Mouse (Mus musculus): Measurements from ENCODE around the gene Mtmr3.

- no peak for TF ChIP-seq CTCF (IDR thresholded peaks at IDR 0.05; ENCODE audit: low read depth, low read length)
- TF ChIP-seq TAL1 (conservative IDR thresholded peaks at IDR 0.05; ENCODE audit: low read depth, low read length), result no peak
- TF ChIP-seq GATA2 (IDR thresholded peaks at IDR 0.05; ENCODE audit: borderline replicate concordance, low read depth, low read length), result no peak
- no peak for TF ChIP-seq POLR2AphosphoS5 (IDR thresholded peaks at IDR 0.05; ENCODE audit: insufficient replicate concordance, low read depth, low read length)
- TF ChIP-seq GATA1 (IDR thresholded peaks at IDR 0.05; ENCODE audit: borderline replicate concordance, low read length), result no peak
Measured at GRCm38 (mm10) chr11:4500261-4500660, 94.4 kb downstream of the Mtmr3 start.

Measured in G1E (cell line).